In the genomic region with DNA sequence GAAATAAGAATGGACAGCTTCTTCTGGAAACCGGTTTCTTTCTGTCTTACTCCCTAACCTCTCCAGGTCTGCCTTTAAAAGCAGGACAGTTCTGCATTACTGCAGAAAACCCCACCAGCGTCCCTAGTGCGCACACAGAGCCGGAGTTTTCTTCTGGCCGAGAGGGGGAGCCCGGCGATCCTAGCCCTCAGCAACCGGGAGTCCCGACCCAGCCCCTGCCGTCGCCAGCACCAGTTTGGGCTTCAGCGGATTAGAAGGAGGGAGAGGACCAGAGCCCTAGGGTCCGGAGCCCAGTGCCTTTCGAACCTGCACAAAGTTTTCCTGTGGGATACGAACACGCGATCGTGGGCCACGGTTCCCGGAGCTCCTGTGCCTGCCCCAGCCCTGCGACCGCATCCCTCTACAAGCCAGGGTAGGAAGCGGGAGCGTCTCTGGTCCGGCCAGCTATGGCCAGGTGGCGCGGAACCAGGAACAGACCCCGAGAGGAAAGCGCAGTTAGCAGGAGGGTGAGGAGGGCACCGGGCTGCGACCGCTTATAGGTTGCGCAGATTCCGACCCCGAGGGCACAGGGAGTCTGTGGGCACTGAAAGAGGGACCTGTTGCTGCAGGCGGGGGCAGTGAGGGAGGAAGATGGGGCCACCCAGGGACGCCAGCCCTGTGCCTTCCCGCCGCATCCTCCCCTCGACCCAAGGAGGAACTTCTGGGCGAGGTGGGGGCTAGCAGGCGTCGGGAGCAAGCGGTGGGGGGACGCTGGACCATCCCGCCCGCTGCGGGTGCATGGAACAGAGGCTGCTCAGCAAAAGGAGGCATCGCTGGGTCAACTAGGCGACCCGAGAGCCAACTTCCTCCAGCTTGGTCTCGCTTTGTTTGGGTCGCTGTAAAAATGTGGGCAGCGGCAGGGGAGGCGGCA, we compare ENCODE assay signal across 8 mouse cellular contexts. TPM values are rescaled to one million over a fixed set of nuclear protein-coding genes. Genes with fewer than 3 reads are reported as not detected.
DNase-seq lines count a peak whose midpoint lies in the region; ATAC-seq and TF ChIP-seq lines count a peak whose summit lies in the region.

A gene (plus strand): TSS at position 51 of the 910 bp plus-strand sequence.

- H3K79me2 ChIP-seq in liver, adult 2 months (ENCODE audit: control insufficient read depth, insufficient read depth, low read length): no peaks in the 10 kb centered on the region

- peak within 1 kb of the TSS; percentile 19 for H3K4me3 ChIP-seq in thymus, adult 2 months (ENCODE audit: control insufficient read depth, insufficient read depth, low read length)
- peak within 1 kb of the TSS; percentile 73 for H3K4me3 ChIP-seq in heart, embryonic 12.5 days
- peak within 1 kb of the TSS; percentile 82 for H3K4me3 ChIP-seq in kidney, embryonic 16.5 days (ENCODE audit: low read length)
- H3K4me3 ChIP-seq in liver, adult 2 months (ENCODE audit: insufficient read depth, low read depth, low read length): peak within 1 kb of the TSS; percentile 58
- peak within 1 kb of the TSS; percentile 50 for H3K4me3 ChIP-seq in midbrain, postnatal 0 days (ENCODE audit: low read depth, low read length)
- peak within 1 kb of the TSS; percentile 69 for H3K4me3 ChIP-seq in stomach, postnatal 0 days (ENCODE audit: low read depth, low read length)

- peak within 1 kb of the TSS; percentile 73 for H3K4me2 ChIP-seq in heart, embryonic 12.5 days
- peak within 1 kb of the TSS; percentile 64 for H3K4me2 ChIP-seq in kidney, embryonic 16.5 days (replicated peaks; ENCODE audit: low read depth, low read length)
- peak within 1 kb of the TSS; percentile 95 for H3K4me2 ChIP-seq in midbrain, postnatal 0 days (ENCODE audit: low read depth, low read length, poor library complexity, severe bottlenecking)
- H3K4me2 ChIP-seq in stomach, postnatal 0 days (replicated peaks; ENCODE audit: low read depth): peak within 1 kb of the TSS; percentile 69

- no peak for TF ChIP-seq EP300 in stomach, postnatal 0 days (optimal IDR thresholded peaks at IDR 0.05)

- no peak for DNase-seq in thymus, adult 2 months
- DNase-seq in thymus, postnatal 25 days: no peak
- peak; percentile 63 for DNase-seq in fibroblast of lung, adult 2 months (ENCODE audit: low read depth)
- peak; percentile 3 for DNase-seq in liver, adult 2 months (ENCODE audit: extremely low read depth, low read depth, low spot score)
- DNase-seq in midbrain, postnatal 0 days (ENCODE audit: low spot score): peak; percentile 68
- peak; percentile 65 for DNase-seq in stomach, postnatal 0 days (ENCODE audit: low spot score)

- H3K36me3 ChIP-seq in thymus, adult 2 months (ENCODE audit: control insufficient read depth, insufficient read depth, low read length): no peaks in the 10 kb centered on the region
- H3K36me3 ChIP-seq in heart, embryonic 12.5 days: no peaks in the 10 kb centered on the region
- no peaks in the 10 kb centered on the region for H3K36me3 ChIP-seq in kidney, embryonic 16.5 days (ENCODE audit: insufficient read depth, low read length)
- H3K36me3 ChIP-seq in liver, adult 2 months (ENCODE audit: control insufficient read depth, insufficient read depth, low read length): no peaks in the 10 kb centered on the region
- H3K36me3 ChIP-seq in midbrain, postnatal 0 days (ENCODE audit: insufficient read depth, low read length): no peaks in the 10 kb centered on the region
- H3K36me3 ChIP-seq in stomach, postnatal 0 days (ENCODE audit: control insufficient read depth, insufficient read depth, low read length): no peaks in the 10 kb centered on the region

- TF ChIP-seq CTCF in thymus, adult 2 months (IDR thresholded peaks at IDR 0.05; ENCODE audit: borderline replicate concordance, control insufficient read depth, extremely low read depth, insufficient read depth, low read length, poor library complexity): no peak
- peak; percentile 38 for TF ChIP-seq CTCF in liver, adult 2 months (IDR thresholded peaks at IDR 0.05; ENCODE audit: low read depth, low read length)
- peak; percentile 72 for TF ChIP-seq CTCF in midbrain, postnatal 0 days (IDR thresholded peaks at IDR 0.05)
- peak; percentile 82 for TF ChIP-seq CTCF in stomach, postnatal 0 days (IDR thresholded peaks at IDR 0.05; ENCODE audit: low read depth)

- 1% methylated on average over 55 of the region's 55 CpGs for WGBS in thymus, adult 2 months
- WGBS in heart, embryonic 12.5 days: 0% methylated on average over 55 of the region's 55 CpGs
- WGBS in kidney, embryonic 16.5 days: under 1% methylated on average over 55 of the region's 55 CpGs
- 1% methylated on average over 55 of the region's 55 CpGs for WGBS in liver, adult 2 months
- WGBS in midbrain, postnatal 0 days: under 1% methylated on average over 49 of the region's 55 CpGs
- under 1% methylated on average over 55 of the region's 55 CpGs for WGBS in stomach, postnatal 0 days

- no peaks in the 10 kb centered on the region for H3K4me1 ChIP-seq in thymus, adult 2 months (replicated peaks; ENCODE audit: control insufficient read depth, insufficient read depth, low read length)
- H3K4me1 ChIP-seq in heart, embryonic 12.5 days (replicated peaks): peaks cover 21% of the 10 kb centered on the region
- H3K4me1 ChIP-seq in kidney, embryonic 16.5 days (ENCODE audit: insufficient read depth, low read length): peaks cover 16% of the 10 kb centered on the region; the same call in 1 of the 2 replicates
- H3K4me1 ChIP-seq in liver, adult 2 months (ENCODE audit: control insufficient read depth, insufficient read depth, low read length): no peaks in the 10 kb centered on the region
- H3K4me1 ChIP-seq in midbrain, postnatal 0 days (ENCODE audit: insufficient read depth, low read length): no peaks in the 10 kb centered on the region
- H3K4me1 ChIP-seq in stomach, postnatal 0 days (replicated peaks; ENCODE audit: control insufficient read depth, insufficient read depth): no peaks in the 10 kb centered on the region

- no peak for TF ChIP-seq POLR2A in thymus, adult 2 months (IDR thresholded peaks at IDR 0.05; ENCODE audit: control insufficient read depth, extremely low read depth, insufficient read depth, low read length, poor library complexity)
- TF ChIP-seq POLR2A in liver, adult 2 months (IDR thresholded peaks at IDR 0.05; ENCODE audit: extremely low read depth, insufficient read depth, low read length): no peak

- H3K27ac ChIP-seq in thymus, adult 2 months (ENCODE audit: control insufficient read depth, insufficient read depth, low read length): no peak within 1 kb of the TSS
- peak within 1 kb of the TSS; percentile 90 for H3K27ac ChIP-seq in heart, embryonic 12.5 days (ENCODE audit: poor library complexity, severe bottlenecking)
- peak within 1 kb of the TSS; percentile 92 for H3K27ac ChIP-seq in kidney, embryonic 16.5 days (ENCODE audit: low read length)
- peak within 1 kb of the TSS; percentile 30; the same call in 1 of the 2 replicates for H3K27ac ChIP-seq in liver, adult 2 months (replicated peaks; ENCODE audit: insufficient read depth, low read depth, low read length)
- H3K27ac ChIP-seq in midbrain, postnatal 0 days (ENCODE audit: low read depth, low read length): peak within 1 kb of the TSS; percentile 55
- H3K27ac ChIP-seq in stomach, postnatal 0 days (replicated peaks): peak within 1 kb of the TSS; percentile 87

- H3K9me3 ChIP-seq in heart, embryonic 12.5 days (replicated peaks): no peaks in the 10 kb centered on the region
- no peaks in the 10 kb centered on the region for H3K9me3 ChIP-seq in kidney, embryonic 16.5 days (ENCODE audit: low read length)
- no peaks in the 10 kb centered on the region for H3K9me3 ChIP-seq in midbrain, postnatal 0 days (ENCODE audit: low read length)
- no peaks in the 10 kb centered on the region for H3K9me3 ChIP-seq in stomach, postnatal 0 days (ENCODE audit: control insufficient read depth, low read length)

- peak; percentile 83 for ATAC-seq in heart, embryonic 12.5 days (ENCODE audit: insufficient number of reproducible peaks, low FRiP score)
- peak; percentile 93 for ATAC-seq in kidney, embryonic 16.5 days (ENCODE audit: low FRiP score, low TSS enrichment)
- ATAC-seq in midbrain, postnatal 0 days (ENCODE audit: low FRiP score): peak; percentile 89
- ATAC-seq in stomach, postnatal 0 days (ENCODE audit: low FRiP score, low TSS enrichment): peak; percentile 91

- peaks cover 4% of the 10 kb centered on the region; the same call in 1 of the 2 replicates for H3K27me3 ChIP-seq in thymus, adult 2 months (ENCODE audit: control insufficient read depth, insufficient read depth, low read length)
- no peaks in the 10 kb centered on the region for H3K27me3 ChIP-seq in heart, embryonic 12.5 days (replicated peaks)
- no peaks in the 10 kb centered on the region for H3K27me3 ChIP-seq in kidney, embryonic 16.5 days (ENCODE audit: insufficient read depth, low read length)
- peaks cover 9% of the 10 kb centered on the region for H3K27me3 ChIP-seq in liver, adult 2 months (ENCODE audit: control insufficient read depth, insufficient read depth, low read length)
- no peaks in the 10 kb centered on the region for H3K27me3 ChIP-seq in midbrain, postnatal 0 days (ENCODE audit: insufficient read depth, low read length)
- no peaks in the 10 kb centered on the region for H3K27me3 ChIP-seq in stomach, postnatal 0 days (ENCODE audit: control insufficient read depth, insufficient read depth, low read length)

- peak within 1 kb of the TSS; percentile 83 for H3K9ac ChIP-seq in heart, embryonic 12.5 days
- peak within 1 kb of the TSS; percentile 85 for H3K9ac ChIP-seq in kidney, embryonic 16.5 days (replicated peaks; ENCODE audit: low read length)
- peak within 1 kb of the TSS; percentile 68 for H3K9ac ChIP-seq in liver, adult 2 months (ENCODE audit: low read depth, low read length)
- peak within 1 kb of the TSS; percentile 66 for H3K9ac ChIP-seq in midbrain, postnatal 0 days (replicated peaks; ENCODE audit: low read length, poor library complexity, severe bottlenecking)
- H3K9ac ChIP-seq in stomach, postnatal 0 days (ENCODE audit: low read length): peak within 1 kb of the TSS; percentile 78

RNA-seq across cellular contexts. Expression of the gene that starts here (rescaled TPM):
- polyA plus RNA-seq in thymus, adult 2 months (2012; rRNA removed): 0.34 and 0.97 TPM in 2 replicates
- 20.8 and 21.5 TPM in 2 replicates for polyA plus RNA-seq in heart, embryonic 12.5 days (2016; fragmentation: Nextera tagmentation; extraction: Ambion mirVana)
- polyA plus RNA-seq in kidney, embryonic 16.5 days (2015; fragmentation: Nextera tagmentation; extraction: Ambion mirVana): 23.8 and 24.4 TPM in 2 replicates
- 0.46 and 0.74 TPM in 2 replicates for total RNA-seq in liver, adult 2 months (2014; rRNA removed)
- polyA plus RNA-seq in liver, adult 2 months (2012; rRNA removed): 0.06 and 0.42 TPM in 2 replicates
- 8.7 and 12.0 TPM in 2 replicates for total RNA-seq in midbrain, postnatal 0 days (2014; rRNA removed)
- polyA plus RNA-seq in midbrain, postnatal 0 days (2015; fragmentation: Nextera tagmentation; extraction: Ambion mirVana): 5.9 and 6.0 TPM in 2 replicates
- 11.4 and 11.8 TPM in 2 replicates for polyA plus RNA-seq in stomach, postnatal 0 days (2015; fragmentation: Nextera tagmentation; extraction: Ambion mirVana)

Comparison
In these comparisons a context has a peak if more than half of its experiments do, and no peak if none do; other contexts are left out.
1. Peak in DNase-seq, H3K4me3 ChIP-seq, H3K27ac ChIP-seq and H3K9ac ChIP-seq in liver, adult 2 months; RNA of the gene not detected or under 1 TPM.
2. DNase-seq: peak in fibroblast of lung, adult 2 months (single experiment), midbrain, postnatal 0 days (single experiment) and stomach, postnatal 0 days (single experiment); none in thymus, adult 2 months (single experiment) and thymus, postnatal 25 days (single experiment).
3. H3K4me3 ChIP-seq: peak in every context shown above with its lines; median percentile 82 in kidney, embryonic 16.5 days; 73 in heart, embryonic 12.5 days; 69 in stomach, postnatal 0 days; 58 in liver, adult 2 months; 50 in midbrain, postnatal 0 days; 19 in thymus, adult 2 months.
4. Peak in every context shown above with its lines, with median percentiles within 50 percentile points of each other: ATAC-seq, H3K4me2 ChIP-seq and H3K9ac ChIP-seq.